Mouse (Mus musculus): Measurements from ENCODE around the gene Yipf4.
A peak's percentile ranks its signal among the peaks of the same experiment; 100 is the strongest.

Gene Yipf4

DNA sequence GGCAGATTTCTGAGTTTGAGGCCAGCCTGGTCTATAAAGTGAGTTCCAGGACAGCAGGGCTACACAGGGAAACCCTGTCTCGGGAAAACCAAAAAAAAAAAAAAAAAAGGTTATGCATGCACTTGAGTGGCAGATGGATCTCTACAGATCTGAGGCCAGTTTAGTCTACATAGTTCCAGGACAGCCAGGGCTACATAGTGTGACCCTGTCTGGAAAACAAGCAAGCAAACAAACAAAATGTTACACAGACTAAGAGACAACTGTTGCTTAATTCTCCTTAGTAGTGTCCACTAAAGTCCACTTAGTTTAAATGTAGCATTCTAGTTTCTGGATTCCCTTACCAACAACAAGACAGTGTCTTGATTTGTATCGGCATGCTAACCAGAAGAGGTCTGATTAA, 36.8 kb downstream of the Yipf4 start:
- no peak for DNase-seq (ENCODE audit: low spot score in 2 of 2)

DNA sequence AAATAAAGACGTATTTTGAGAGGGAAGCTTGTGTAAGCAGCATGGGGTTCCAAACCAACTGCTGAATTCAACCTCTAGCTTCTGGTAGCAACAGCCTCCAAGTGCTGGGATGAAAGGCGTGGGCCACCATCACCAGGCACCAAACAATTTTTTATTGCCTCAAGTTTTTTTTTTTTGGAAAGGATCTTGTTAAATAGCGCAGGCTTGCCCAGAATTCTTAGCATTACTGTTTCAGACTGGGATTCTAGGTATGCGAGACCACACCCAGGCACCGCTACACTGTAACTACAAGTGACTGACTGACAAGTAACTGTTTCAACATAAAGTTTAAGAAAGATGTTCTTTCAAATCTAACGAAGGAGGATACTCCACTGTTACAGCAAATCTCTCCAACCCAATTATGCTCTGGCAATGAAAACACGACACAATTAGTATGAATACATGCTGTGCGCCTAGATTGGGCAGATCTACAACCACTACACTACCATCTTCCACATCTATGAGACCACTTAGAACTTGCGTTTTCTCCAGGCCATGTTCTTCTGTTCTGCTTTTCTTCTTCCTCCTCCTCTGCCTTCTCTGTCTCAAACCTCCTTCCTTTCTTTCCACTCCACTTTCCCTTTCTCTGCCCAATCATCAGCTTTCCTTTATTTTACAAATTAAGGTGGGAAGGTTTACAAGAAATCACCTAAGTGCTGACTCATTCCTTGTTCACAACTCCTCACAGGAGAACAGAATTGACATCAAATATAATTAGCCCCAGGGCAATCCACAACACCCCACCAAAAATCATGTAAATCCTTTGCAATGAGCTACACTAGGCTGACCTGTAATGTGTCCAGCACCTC, 37.7 kb downstream of the Yipf4 start:
- no peak for DNase-seq (ENCODE audit: low spot score in 2 of 2)

DNA sequence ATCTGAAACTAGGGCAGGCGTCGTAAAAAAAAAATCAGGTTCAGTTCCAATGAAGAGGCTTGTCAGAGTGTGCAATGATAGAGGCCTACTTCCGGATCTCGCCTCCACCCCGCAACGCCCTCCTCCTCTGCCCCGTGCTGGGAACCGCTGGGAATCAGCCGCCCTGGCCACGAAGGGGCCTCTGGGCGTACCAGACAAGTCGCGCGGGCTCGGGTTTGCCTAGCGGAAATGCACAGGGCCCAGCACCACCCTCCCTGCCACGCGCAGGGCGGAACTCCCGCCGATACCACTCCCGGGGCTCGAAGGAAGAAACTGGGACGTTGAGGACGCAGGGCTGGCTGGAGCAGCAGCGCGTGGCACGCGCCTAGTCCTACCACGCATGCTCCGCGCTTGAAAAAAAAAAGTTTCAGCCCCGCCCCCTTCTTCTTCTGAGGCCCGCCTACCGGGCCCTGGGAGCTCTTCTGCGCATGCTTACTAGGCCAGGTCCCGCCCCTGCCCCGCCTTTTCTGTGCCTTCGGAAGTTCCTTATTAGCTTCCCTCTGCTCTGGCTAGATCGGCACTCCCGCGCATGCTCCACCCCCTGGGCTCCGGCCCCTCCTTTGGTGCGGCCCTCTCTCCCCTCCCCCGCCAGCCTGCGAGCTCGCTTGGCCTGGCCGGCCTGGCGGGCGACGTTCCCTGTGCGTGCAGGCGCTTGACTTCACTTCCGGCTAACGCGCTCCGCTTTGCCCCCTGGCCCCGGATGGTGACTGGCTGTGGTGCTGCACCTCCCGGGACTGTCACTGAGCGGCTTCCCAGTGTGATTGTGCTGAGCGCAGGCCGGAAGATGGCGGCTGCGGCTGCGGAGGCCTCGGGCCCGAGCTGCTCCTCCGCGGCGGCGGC, 38.7 kb downstream of the Yipf4 start, which contains the start of gene Birc6:
Gene Birc6 (plus strand): TSS at position 567 of the 879 bp plus-strand sequence.
- DNase-seq (ENCODE audit: low spot score in 2 of 2): peak; percentile 99

GRCm38 (mm10) chr17:74528648-74529532, 39.6 kb downstream of the Yipf4 start:
- DNase-seq (ENCODE audit: low spot score in 2 of 2): peak; percentile 30 to 55

DNA sequence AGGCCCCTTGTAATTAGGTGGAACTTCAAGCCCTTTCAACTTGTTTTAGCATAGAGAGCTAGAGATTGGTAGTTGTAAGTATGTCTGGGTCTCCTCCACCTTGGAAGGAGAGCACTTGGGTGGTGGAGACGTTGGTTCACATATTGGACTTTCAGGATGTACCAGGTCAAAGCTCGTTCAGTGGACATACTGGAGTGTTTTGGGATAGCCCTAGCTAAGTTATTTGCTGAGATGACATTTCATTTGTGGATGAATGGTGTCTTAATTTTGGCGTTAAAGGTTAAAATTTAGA, 40.2 kb downstream of the Yipf4 start:
- no peak for DNase-seq (ENCODE audit: low spot score in 2 of 2)

- DNase-seq (ENCODE audit: low spot score in 2 of 2): no peak
These were observed 45.7 kb downstream of the Yipf4 start for GRCm38 (mm10) chr17:74534971-74535370.

GRCm38 (mm10) chr17:74537526-74537925, 48.2 kb downstream of the Yipf4 start:
- DNase-seq (ENCODE audit: low spot score in 2 of 2): no peak

GRCm38 (mm10) chr17:74543615-74544014, 54.3 kb downstream of the Yipf4 start:
- no peak for DNase-seq (ENCODE audit: low spot score in 2 of 2)

All from thymus, postnatal 10 days (tissue).